Mouse (Mus musculus): ENCODE measurements around the gene Zbtb20. TPM values are rescaled to one million over a fixed set of nuclear protein-coding genes. Genes with fewer than 3 reads are reported as not detected.

Gene Zbtb20
- polyA plus RNA-seq, 2 experiments, result 0.40 to 2.2 TPM

DNA sequence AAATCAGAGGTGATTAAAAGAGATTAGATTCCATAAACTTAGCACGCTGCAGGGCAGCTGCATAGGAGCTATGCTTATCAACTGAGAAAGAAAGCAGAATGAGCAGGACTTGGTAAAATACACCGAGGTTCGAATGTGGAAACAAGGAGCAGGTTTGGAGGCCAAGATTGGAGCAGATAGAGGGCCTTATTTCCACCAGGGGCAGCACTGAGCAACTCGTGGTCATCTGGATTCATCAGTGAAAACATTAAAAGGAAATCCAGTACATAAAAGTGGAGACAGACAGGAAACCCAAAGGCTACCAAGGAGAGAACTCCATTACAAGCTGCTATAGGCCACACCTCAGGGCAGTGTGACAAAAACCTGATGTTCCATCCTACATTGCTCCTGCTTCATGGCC lies 686.3 kb downstream of the Zbtb20 start:
- peak; percentile 37 for TF ChIP-seq CTCF (IDR thresholded peaks at IDR 0.05; ENCODE audit: low read depth)
- no peak for TF ChIP-seq EP300 (IDR thresholded peaks at IDR 0.05; ENCODE audit: low read depth)
- no peaks in the 10 kb centered on the region for H3K27me3 ChIP-seq (ENCODE audit: control insufficient read depth, insufficient read depth, low read length)
- H3K9ac ChIP-seq (replicated peaks), result no peak overlapping the region
- no peaks in the 10 kb centered on the region for H3K9me3 ChIP-seq (ENCODE audit: control insufficient read depth, low read length)
- 53% methylated on average over 4 of the region's 4 CpGs for WGBS (ENCODE audit: insufficient replicate concordance)
- ATAC-seq (ENCODE audit: insufficient read depth) (no peak), DNase-seq (ENCODE audit: low read depth in 3 of 3, low spot score in 3 of 3) (no peak)
- H3K27ac ChIP-seq, result no peak overlapping the region
- no peak overlapping the region for H3K4me2 ChIP-seq (ENCODE audit: low read depth)
- no peak overlapping the region for H3K4me3 ChIP-seq (ENCODE audit: insufficient read depth in 1 of 2, low read depth in 2 of 2, low read length in 2 of 2)
- no peaks in the 10 kb centered on the region for H3K4me1 ChIP-seq (replicated peaks; ENCODE audit: control insufficient read depth in 2 of 2, insufficient read depth in 2 of 2, low read length in 1 of 2)
- H3K36me3 ChIP-seq (replicated peaks; ENCODE audit: control insufficient read depth, insufficient read depth, low read depth), result no peaks in the 10 kb centered on the region

DNA sequence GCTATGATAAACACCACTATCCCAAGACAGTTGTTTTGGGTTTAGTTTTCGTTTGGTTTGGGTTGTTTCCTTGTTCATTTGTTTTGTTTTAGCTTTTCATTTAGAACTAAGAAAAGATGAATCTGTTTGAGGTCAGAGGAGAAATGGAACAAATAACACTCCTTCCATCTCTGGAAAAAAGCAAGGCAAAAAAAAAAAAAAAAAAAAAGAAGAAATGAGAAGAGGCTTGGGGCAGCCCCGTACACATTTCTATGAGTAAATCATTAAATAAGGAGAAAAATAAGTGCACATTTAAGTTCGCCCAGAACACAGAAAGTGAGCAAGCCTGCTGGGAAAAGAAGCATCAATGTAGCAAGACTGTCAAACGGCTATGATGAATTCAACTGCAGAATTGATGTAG lies 690.2 kb downstream of the Zbtb20 start:
- Histone ChIP-seq H3K4me3 (ENCODE audit: insufficient read depth in 1 of 2, low read depth in 2 of 2, low read length in 2 of 2) (no peak overlapping the region), H3K27ac (no peak overlapping the region), H3K4me1 (replicated peaks; ENCODE audit: control insufficient read depth in 2 of 2, insufficient read depth in 2 of 2, low read length in 1 of 2) (no peaks in the 10 kb centered on the region), H3K27me3 (ENCODE audit: control insufficient read depth, insufficient read depth, low read length) (no peaks in the 10 kb centered on the region), H3K4me2 (ENCODE audit: low read depth) (no peak overlapping the region), H3K36me3 (replicated peaks; ENCODE audit: control insufficient read depth, insufficient read depth, low read depth) (no peaks in the 10 kb centered on the region), H3K9me3 (ENCODE audit: control insufficient read depth, low read length) (no peaks in the 10 kb centered on the region), H3K9ac (replicated peaks) (no peak overlapping the region)
- DNase-seq (ENCODE audit: low read depth in 3 of 3, low spot score in 3 of 3) (no peak), ATAC-seq (ENCODE audit: insufficient read depth) (no peak)
- TF ChIP-seq EP300 (IDR thresholded peaks at IDR 0.05; ENCODE audit: low read depth), result no peak
- TF ChIP-seq CTCF (IDR thresholded peaks at IDR 0.05; ENCODE audit: low read depth), result no peak
- 57% methylated on average over 4 of the region's 4 CpGs for WGBS (ENCODE audit: insufficient replicate concordance)

GRCm38 (mm10) chr16:43566511-43566910 lies 690.8 kb downstream of the Zbtb20 start:
- no peak for DNase-seq (ENCODE audit: low read depth in 3 of 3, low spot score in 3 of 3)
- Histone ChIP-seq H3K4me2 (ENCODE audit: low read depth) (no peak overlapping the region), H3K9ac (replicated peaks) (no peak overlapping the region), H3K36me3 (replicated peaks; ENCODE audit: control insufficient read depth, insufficient read depth, low read depth) (no peaks in the 10 kb centered on the region), H3K9me3 (ENCODE audit: control insufficient read depth, low read length) (no peaks in the 10 kb centered on the region), H3K4me3 (ENCODE audit: insufficient read depth in 1 of 2, low read depth in 2 of 2, low read length in 2 of 2) (no peak overlapping the region), H3K27me3 (ENCODE audit: control insufficient read depth, insufficient read depth, low read length) (no peaks in the 10 kb centered on the region), H3K27ac (no peak overlapping the region), H3K4me1 (replicated peaks; ENCODE audit: control insufficient read depth in 2 of 2, insufficient read depth in 2 of 2, low read length in 1 of 2) (no peaks in the 10 kb centered on the region)
- TF ChIP-seq EP300 (IDR thresholded peaks at IDR 0.05; ENCODE audit: low read depth), result no peak
- TF ChIP-seq CTCF (IDR thresholded peaks at IDR 0.05; ENCODE audit: low read depth), result no peak
- ATAC-seq (ENCODE audit: insufficient read depth), result no peak
- 63% methylated on average over 1 of the region's 1 CpGs for WGBS (ENCODE audit: insufficient replicate concordance)

DNA sequence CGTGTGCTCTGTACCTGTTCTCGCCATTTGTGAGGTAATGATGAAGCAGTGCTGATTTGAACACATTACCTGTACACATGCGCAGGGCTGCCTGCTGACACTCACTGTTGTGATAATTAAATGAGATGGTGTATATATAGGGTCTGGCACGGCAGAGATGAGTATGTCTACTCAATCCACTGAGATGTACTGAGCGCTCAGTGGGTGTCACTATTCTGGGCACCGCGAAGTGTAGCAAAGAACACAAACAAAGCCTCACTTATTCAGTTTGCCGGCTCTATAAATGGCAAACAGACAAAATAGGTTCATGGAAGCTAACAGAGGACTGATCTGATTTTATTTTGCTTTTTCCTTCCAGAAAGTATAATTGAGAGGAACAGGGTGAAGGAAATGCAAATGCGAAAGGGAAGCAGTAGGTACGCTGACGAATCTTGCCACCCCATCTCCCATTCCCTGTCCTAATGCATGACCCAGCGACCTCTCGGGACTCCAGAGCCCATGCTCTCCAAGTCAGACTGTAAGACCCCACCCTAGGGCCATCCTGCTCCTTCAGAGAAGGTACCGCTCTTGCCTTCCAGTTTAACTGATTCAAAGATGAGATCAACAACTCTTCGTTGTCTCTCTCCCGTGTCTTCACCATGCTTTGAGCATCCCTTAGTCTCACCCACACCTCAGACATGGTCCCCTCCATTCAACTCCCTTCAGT lies 695.8 kb downstream of the Zbtb20 start:
- H3K9me3 ChIP-seq (ENCODE audit: control insufficient read depth, low read length), result no peaks in the 10 kb centered on the region
- no peak overlapping the region for H3K9ac ChIP-seq (replicated peaks)
- no peaks in the 10 kb centered on the region for H3K4me1 ChIP-seq (replicated peaks; ENCODE audit: control insufficient read depth in 2 of 2, insufficient read depth in 2 of 2, low read length in 1 of 2)
- DNase-seq (ENCODE audit: low read depth in 3 of 3, low spot score in 3 of 3) (no peak), ATAC-seq (ENCODE audit: insufficient read depth) (no peak)
- WGBS (ENCODE audit: insufficient replicate concordance), result 75% methylated on average over 16 of the region's 16 CpGs
- TF ChIP-seq EP300 (IDR thresholded peaks at IDR 0.05; ENCODE audit: low read depth) (no peak), CTCF (IDR thresholded peaks at IDR 0.05; ENCODE audit: low read depth) (no peak)
- H3K4me3 ChIP-seq (ENCODE audit: insufficient read depth in 1 of 2, low read depth in 2 of 2, low read length in 2 of 2), result no peak overlapping the region
- no peaks in the 10 kb centered on the region for H3K27me3 ChIP-seq (ENCODE audit: control insufficient read depth, insufficient read depth, low read length)
- no peak overlapping the region for H3K27ac ChIP-seq
- H3K4me2 ChIP-seq (ENCODE audit: low read depth), result no peak overlapping the region
- no peaks in the 10 kb centered on the region for H3K36me3 ChIP-seq (replicated peaks; ENCODE audit: control insufficient read depth, insufficient read depth, low read depth)

GRCm38 (mm10) chr16:43572171-43572570 lies 696.5 kb downstream of the Zbtb20 start:
- no peaks in the 10 kb centered on the region for H3K9me3 ChIP-seq (ENCODE audit: control insufficient read depth, low read length)
- no peak overlapping the region for H3K4me3 ChIP-seq (ENCODE audit: insufficient read depth in 1 of 2, low read depth in 2 of 2, low read length in 2 of 2)
- ATAC-seq (ENCODE audit: insufficient read depth) (no peak), DNase-seq (ENCODE audit: low read depth in 3 of 3, low spot score in 3 of 3) (no peak)
- no peak overlapping the region for H3K27ac ChIP-seq
- H3K27me3 ChIP-seq (ENCODE audit: control insufficient read depth, insufficient read depth, low read length), result no peaks in the 10 kb centered on the region
- no peak overlapping the region for H3K9ac ChIP-seq (replicated peaks)
- TF ChIP-seq EP300 (IDR thresholded peaks at IDR 0.05; ENCODE audit: low read depth) (no peak), CTCF (IDR thresholded peaks at IDR 0.05; ENCODE audit: low read depth) (no peak)
- no peak overlapping the region for H3K4me2 ChIP-seq (ENCODE audit: low read depth)
- 79% methylated on average over 5 of the region's 5 CpGs for WGBS (ENCODE audit: insufficient replicate concordance)
- no peaks in the 10 kb centered on the region for H3K36me3 ChIP-seq (replicated peaks; ENCODE audit: control insufficient read depth, insufficient read depth, low read depth)
- H3K4me1 ChIP-seq (replicated peaks; ENCODE audit: control insufficient read depth in 2 of 2, insufficient read depth in 2 of 2, low read length in 1 of 2), result no peaks in the 10 kb centered on the region

All from liver, embryonic 14.5 days (tissue).